Mouse (Mus musculus) cerebellum, adult 18-20 months (tissue): Measurements from ENCODE around the gene Rin2.

ENCODE experiments used
- DNase-seq, 2 experiments: peaks; one replicate each; pipeline ENCODE4 v3.0.0; 2021

Gene Rin2

DNA sequence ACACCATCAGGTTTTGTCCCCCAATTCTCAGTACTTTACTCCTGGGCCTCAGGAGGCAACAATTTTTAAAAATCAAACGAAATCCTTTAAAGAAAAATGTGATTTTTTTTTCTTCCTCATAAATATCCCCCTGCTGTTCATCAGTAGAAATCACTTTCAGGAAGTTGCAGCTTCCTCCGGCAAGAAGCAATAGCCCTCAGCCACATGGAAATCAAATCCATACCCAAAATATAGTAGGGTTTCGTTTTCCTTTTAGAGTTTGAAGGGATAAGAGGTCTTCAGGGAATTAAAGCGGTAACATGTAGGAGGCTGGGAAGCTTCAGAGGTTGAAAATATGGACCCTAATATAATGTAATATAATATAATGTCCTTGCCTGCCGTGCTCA, 157.8 kb downstream of the Rin2 start:
- DNase-seq = no peak

DNA sequence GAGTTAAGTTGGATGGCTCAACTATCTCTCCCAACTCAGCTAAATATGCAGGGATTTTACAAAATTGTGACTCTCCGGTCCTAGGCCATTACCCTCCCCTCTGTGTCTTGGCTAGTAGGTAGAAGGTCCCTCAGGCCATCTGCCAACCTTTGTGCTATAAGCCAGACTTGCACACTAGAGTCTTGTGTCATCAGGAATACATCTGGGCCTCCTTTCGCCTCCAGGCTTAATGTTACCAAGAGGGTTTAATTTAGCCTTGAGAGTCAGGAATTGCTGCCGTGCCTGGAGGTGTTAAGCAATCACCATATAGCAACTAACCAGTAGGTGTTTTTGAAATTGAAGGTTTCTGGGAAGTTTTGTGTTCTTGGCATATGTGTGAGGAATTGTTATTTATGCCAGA, 158.3 kb downstream of the Rin2 start:
- no peak for DNase-seq

DNA sequence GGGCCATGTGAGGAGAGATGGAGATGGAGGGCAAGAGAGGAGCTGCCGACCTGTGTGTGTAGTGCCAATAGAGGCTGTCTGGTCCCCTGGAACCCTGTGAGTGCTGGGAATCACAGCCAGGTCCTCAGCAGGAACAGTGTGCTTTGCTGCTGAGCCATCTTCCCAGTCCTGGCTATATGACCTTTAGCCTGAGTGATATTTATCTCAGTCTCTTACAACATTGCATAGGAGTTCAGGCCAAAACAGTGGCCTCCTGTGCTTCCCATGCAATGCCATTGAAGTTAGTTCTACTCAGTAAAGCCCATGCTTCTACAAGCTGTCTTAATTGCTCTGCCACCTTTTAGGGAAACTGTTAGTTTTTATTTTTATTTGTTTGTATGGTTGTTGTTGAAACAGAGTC, 160.9 kb downstream of the Rin2 start:
- DNase-seq = no peak

DNA sequence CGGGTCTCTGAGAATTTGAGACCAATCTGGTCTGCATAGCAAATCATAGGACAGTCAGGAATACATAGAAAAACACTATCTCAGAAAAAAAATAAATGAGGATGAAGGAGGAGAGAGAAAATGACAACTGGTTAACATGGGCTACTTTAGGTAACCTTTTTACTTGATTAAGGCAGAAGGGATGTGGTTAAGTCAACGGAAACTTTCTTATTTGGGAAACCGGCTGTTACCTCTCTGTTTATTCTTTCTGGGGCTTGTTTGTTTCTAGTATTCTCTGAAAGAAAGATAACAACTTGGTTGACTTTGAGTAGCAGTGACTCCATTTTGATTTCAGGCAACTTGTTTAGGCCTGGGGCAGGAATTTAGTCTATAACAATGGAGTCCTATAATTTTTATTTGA, 163.7 kb downstream of the Rin2 start:
- no peak for DNase-seq

DNA sequence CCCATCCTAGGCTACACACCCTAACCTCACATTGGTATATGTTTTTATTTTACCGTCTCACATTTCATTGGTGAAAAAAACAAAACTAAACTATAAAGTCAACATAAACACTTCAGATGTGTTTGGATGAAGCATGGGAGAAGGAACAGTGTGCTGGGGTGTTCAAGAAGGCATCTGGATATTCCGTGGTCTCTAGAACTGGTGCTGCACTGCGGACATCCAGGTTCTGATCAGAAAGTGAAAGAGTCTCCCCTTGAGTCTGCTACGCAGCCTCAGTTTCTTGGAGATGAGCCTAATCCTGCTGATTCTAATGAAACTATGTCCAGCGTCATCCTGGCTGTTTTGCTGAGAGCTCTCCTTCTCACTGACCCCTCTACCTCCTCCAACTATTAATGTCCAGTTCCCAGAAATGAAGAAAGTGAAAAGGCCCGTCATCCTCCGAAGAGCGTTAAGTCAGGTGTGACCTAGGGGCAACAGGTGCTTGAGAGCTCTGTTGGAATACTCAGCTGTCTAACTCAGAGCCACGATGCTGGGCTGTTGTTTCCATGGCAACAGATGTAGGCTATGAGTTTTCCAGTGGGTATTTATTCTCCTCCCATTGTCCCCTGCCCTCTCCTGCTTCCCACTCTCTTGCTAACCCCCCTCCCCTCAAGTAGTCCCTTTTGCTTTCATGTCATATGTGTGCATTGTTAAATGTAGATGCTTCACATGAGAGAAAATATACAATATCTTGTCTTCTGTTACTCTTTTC, 164.7 kb downstream of the Rin2 start:
- no peak for DNase-seq

DNA sequence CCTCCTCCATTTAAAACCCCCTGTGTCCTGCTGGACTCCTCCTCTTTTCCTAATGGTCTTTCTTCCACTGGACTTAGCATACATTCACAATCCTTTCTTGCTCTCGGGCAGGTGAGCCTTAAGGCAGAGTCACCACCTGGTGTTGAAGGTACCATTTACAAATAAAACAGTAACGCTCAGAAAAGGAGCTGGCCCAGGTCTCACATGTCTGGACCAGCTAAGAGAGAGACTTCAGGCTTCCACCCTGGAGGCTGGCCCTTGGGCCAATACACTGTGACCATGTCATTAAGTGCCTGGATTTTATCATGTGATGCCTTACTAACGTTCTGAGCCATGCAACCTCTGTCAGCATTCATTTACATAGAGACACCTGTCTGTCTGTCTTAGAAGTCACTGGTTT, 165.3 kb downstream of the Rin2 start:
- DNase-seq = no peak

DNA sequence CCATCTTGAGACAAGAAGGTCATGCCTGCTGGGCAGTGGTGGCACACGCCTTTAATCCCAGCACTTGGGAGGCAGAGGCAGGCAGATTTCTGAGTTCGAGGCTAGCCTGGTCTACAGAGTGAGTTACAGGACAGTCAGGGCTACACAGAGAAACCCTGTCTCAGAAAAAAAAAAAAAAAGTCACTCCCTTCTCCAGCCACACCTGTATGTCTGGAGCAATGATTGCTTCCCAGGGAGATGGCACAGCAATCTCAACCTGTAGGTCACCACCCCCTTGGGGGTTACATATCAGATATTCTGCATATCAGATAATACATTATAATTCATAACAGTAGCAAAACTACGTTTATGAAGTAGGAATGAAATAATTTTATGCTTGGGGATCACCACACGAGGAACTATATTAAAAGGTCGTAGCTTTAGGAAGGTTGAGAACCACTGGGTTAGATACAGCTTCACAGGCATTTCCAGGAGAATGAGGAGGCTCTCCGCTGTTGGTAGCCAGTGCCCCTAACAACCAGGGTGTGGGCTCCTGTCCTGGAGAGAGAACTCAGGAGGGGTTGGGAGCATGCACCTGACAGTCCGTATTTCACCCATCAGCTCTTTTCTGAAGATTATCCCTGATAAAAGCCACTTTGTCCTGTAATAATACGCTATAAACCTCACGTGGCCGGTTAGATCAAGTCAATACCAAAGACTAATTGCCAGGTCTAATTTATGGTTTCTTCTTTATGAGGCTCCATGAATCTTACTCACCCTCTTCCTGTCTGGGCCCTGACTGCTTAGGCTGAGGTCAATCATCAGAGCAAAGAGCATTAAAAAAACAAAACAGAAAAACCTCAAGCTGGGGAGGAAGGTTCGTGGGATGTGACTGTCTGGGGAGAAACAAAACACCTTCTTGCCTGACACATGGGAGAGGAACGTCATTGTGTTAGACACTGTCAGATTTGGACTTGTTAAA, 166.2 kb downstream of the Rin2 start:
- no peak for DNase-seq

DNA sequence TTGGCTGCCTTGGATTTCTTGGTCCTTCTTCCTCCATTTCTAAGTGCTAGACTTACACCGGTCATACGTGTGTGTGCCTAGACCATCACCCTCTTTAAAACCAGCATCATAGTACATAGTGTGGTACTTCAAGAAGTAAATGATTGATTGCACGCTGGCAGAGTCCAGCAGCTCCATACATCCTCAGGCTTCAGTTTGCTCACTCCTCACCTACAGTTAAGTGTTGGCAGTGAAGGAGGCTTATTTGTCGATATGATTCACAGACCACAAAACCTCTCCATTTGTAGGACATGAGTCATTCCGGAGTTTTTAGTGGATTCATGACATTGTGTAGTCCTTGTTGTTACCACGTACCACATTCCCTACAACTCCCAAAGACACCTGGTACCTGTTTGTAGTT, 168.3 kb downstream of the Rin2 start:
- DNase-seq = no peak

DNA sequence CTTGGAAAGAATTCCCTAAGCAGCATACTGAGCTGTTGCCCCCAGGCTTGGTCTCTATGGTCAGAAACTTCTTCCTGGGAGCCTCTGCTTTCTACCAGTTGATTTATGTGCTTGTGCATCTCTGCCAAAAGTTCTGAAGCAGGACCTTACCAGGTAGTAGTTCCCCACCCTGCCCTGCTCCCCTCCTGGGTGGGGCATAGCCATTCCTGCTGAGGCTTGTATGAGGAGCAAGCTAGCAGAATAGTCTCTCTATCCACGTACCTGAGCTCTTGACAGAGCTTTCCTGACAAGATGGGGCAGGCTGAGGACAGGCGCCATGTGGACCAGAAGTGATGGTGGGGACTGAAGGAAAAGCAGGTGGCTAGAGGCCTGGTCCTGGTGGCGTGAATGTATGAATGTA, 171.6 kb downstream of the Rin2 start:
- DNase-seq = no peak

DNA sequence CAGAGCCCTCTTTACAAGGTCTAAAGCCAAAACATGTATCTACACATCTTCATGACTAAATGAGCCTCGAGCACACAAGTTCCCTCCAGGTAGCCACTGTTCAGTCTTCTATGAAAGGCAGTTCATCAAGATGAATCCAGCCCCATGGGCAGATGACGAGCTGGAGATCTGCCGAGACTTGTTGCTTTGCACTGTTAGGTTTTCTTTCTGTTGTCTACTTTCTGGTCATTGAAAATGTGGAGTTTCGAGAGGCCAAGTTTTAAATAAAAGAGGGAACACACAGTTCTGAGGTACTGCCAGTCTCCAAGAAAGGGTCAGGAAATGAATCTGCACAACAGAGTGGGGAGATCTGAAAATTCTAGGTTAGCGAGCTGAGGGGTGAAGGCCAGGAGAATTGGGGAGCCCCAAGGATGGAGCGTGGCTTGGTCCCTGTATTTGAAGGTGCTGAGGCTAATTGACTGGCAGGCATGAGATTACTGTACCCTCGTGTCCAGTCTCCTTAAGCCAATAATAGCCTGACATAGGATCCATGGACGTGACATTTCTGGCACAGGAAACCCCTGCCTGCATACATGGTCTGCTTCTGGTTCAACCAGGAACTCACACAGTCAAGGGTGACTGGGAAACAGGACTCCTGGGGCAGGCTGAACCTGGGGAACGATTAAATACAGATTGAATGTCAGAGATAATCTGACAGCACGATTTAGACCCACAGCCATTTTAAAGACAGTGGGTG, 174.3 kb downstream of the Rin2 start:
- DNase-seq = no peak

DNA sequence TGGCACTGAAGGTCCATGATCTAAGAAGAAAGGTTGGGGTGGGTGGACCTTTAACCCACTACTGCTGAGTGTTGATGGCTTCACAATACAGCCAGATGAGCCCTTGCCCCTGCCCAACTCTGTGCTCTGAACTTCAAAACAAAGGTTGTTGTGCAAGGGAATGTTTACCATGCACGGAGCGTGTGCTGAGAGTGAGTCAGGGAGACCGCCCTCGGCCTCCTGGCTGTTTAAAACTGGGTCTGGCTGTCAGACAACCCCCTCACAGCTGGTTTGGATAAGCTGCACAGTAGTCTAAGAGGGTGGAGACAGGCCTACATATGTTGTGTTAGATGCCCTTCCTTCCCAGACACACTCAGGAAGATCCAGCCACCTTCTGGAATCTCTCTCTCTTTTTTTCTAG, 175.8 kb downstream of the Rin2 start:
- DNase-seq = no peak

DNA sequence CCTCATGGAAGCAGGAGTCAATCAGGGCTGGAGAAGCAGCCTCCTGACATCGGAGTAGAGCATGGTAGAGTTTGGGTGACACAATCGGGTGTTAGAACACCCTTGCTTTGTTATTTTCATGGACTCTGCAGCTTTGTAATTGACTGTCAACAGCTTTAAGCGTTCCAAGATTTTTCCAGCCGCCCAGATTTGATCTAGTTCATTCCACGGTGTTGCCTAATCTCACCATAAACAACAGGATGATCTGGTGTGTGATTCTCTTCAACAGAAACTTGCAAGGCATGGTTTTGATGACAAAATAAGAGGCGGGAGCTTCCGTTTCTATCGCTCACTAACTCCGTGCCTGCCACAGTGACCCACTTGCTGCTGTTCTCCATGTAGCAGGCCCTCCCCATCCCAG, 180.8 kb downstream of the Rin2 start:
- no peak for DNase-seq

DNA sequence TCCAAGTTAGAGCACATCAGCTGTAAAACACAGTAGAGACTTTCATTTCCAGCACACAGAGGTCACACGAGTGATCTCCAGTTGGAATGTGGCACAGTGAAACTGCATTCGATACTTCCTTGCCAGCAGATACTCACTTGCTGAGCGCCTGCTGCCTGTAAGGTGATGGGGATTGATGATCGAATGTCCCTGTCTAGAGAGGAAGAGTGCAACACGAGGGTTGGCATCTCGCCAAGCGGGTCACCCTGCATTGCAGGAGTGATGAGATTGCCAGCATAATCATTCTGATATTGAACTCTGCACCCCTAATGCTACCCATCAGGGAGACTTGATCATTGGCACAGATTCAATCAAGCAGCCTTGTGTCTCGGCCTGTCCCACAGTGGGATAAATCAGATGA, 182.8 kb downstream of the Rin2 start:
- DNase-seq = peak in 1 of 2 experiments; percentile 22

DNA sequence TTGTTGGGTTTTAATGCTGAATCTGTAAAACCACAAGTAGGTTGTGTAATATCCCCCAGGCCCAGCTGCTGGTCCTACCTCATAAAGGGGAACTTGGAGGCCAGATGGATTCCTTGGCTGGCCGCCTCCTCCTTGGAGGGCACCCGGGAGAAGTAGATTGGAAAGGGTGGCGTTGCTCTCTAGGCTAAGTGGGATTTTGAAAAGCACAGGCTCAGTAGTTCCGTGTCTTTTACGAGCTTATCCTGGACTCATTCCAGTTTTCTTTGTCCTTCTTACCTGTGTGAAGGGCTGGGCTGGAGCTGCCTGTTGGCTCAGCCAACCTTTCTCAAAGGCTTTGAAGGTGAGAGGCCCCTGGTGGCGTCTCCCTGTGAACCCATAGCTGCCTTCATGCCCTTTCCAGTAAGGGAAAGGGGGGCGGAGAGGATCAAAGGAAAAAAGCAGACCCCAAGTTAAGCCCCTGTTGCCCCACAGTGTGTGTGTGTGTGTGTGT, 184.5 kb downstream of the Rin2 start:
- DNase-seq = peak; percentile 47 to 48

DNA sequence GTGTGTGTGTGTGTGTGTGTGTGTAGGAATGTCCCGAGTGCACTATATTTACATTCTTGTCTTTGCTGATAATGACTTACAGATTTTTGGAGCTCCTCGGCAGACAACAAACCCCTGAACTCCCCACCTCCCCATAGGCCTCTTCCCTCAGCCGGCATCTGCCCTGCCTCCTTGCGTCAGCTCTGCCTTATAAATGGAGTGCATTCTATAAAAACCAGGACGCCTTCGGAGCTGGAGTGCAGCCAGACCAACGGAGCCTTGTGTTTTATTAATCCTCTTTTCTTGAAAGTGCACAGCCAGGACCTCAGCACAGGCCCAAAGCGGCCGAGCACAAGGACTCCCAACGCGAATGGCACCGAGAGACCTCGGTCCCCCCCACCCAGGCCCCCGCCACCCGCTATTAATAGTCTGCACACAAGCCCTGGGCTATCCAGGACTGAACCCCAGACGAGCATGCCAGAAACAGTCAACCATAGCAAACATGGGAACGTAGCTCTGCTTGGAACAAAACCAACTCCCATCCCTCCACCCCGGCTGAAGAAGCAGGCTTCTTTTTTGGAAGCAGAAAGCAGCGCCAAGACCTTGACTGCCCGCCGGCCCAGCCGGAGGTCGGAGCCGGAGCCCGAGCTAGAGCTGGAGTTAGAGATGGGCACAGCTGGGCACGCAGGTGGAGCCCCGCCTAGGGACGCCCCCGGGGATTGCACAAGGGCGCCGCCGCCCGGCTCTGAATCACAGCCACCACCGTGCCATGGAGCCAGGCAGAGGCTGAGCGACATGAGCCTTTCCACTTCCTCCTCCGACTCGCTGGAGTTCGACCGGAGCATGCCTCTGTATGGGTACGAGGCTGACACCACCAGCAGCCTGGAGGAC, 185.2 kb downstream of the Rin2 start:
- peak; percentile 81 to 87 for DNase-seq

DNA sequence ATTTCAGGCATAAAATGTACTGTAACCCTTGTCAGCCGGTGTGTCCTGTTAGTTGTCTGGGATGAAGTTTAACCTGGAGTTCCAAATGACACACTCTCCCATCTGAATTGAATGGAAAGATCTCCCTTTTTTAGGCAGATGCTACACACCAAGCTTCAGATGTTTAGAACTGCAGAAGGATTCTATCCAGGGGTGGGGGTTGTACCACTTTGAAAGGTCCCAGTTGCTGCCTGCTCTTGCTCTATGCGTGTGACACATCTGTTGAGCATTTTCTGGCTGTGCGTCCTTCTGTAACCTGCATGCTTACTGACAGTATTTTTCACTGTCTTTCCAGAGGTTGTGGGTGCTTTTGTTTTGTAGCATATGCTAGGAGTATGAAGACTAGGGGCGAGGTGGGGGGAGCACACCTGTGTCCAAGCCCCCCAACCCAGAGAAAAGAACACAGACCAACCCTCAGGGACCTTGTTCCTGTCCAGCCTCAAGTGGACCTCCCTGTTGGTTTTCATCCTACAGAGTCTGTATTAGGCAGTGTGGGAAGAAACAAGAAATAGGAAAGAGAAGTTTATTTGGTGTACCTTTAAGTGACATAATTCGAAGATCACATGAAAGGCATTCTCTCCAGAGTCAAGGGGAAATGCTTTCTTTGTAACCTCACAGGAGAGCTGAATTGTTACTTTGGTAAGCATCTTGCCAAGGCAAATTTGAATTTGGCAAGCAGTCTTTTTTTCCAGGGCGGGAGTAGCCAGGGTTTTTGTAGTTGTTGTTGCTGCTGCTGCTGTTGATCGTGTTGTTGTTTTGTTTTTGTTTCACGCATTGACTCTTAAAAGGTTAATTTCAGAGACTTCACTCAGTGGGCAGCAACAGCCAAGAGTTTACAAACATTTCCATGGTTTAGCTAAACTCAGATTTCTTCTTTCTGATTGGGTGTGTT, 186.4 kb downstream of the Rin2 start:
- DNase-seq = peak in 1 of 2 experiments; percentile 17

DNA sequence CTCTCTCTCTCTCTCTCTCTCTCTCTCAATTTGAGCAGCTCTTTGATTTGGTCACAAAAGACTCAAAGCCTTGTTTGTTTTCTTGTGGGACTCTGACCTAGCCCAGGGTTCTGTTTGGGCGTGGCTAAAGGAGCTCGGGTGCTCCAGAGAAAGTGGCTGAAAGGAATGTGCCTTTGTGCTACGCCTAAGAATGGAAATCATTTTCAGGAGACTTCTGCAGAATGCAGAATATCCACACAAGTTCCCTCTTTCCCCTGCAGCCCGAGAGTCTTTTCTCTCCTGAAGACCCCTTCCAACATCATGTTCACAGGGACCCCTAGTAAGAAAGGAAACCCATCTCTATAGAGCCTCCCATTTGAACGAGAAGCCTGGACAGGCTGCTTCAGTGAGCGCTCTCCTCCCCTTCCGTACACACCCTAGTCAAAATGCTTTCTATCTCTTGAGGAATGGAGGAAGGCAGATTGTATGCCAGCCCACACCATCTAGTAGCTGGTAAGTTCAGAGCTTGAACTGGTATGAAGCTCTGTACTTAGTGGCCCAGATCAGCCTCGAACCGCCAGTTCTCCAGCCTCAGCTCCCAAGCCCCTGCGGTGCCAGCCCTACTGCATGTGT, 187.3 kb downstream of the Rin2 start:
- no peak for DNase-seq

DNA sequence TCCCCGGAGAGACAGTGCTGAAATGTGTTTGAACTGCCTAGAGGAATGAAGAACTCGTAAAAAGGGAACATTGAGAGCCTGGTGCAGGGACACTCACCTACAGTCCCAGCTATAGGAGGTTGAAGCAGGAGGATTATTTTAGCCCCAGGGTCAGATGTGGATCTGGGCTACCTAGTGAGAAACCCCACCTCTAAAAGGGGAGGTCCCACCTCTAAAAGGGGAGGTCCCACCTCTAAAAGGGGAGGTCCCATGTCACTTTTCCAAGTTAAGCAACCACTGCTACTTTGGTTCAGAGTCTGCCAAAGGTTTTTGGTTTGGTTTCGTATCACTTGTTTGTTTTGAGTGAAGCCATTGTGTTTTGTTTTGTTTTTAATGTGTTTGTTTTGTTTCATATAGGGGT, 190.3 kb downstream of the Rin2 start:
- no peak for DNase-seq

DNA sequence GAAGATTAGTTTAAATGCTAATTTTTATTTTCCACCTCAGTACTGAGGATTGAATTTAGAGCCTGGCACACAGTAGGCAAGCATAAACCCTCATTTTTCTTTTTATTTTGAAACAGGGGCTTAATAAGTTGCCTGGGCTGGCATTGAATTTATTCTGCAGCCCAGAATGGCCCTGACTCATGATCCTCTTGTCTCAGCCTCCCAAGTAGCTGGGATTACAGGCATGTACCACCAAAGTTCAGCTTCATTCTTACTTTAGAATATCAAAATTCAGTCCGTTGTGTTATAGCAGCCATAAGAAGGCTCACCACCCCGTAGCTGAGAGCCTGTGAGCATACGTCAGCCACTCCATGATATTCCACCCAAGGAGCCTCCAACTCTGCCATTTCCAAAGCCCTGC, 191.2 kb downstream of the Rin2 start:
- DNase-seq = no peak

DNA sequence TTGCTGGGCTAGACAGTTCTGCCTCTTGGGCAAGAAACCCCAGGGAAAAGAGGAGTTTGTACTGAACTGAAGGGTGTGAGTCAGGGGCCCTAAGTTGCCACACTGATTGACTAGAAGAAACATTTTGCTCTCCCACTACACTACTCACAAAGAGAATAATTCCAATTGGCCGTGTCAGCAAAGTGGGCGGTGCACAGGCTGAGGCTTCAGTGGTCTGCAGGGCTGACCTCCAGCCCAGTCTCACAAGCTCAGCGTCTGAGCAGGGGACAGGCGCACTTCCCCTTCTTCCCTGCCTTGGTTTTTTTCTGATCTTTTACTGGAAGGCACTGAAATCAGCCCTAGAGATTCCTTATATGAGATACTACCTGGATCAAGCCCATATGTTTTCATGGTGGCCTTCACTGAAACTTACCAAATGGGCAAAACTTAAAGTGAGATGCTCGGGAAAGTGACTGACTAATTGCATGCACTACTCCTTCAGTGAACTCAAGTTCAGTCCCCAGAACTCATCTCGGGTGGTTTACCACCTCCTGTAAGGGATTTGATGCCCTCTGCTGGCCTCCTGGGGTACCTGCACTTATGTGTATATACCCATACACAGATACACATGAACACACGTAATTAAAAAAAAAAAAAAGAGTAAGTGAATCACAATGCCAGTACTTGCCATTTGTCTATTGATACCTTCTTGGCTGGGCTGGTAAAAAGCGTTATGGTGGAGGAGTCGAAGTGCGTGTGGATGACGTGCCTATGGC, 191.9 kb downstream of the Rin2 start:
- DNase-seq = no peak
